Mouse (Mus musculus): ENCODE measurements around the gene Ppil2. TPM values are rescaled to one million over a fixed set of nuclear protein-coding genes. Genes with fewer than 3 reads are reported as not detected.
A peak's percentile ranks its signal among the peaks of the same experiment; 100 is the strongest.

Ppil2 gene
- polyA plus RNA-seq, 1 experiment from 2014 or later: 142 TPM

GRCm38 (mm10) chr16:17078101-17078500, 33.0 kb downstream of the Ppil2 start:
- H3K4me1 ChIP-seq (ENCODE audit: control insufficient read depth, insufficient read depth, low read length): no peaks in the 10 kb centered on the region

GRCm38 (mm10) chr16:17076869-17077268, 34.2 kb downstream of the Ppil2 start:
- Histone ChIP-seq H3K4me3 (ENCODE audit: low read length) (no peak overlapping the region), H3K36me3 (ENCODE audit: control insufficient read depth, insufficient read depth, low read length) (peaks cover 37% of the 10 kb centered on the region; the same call in 1 of the 2 replicates), H3K27ac (ENCODE audit: low read depth, low read length) (no peak overlapping the region), H3K27me3 (ENCODE audit: control insufficient read depth, insufficient read depth, low read length) (no peaks in the 10 kb centered on the region), H3K9ac (ENCODE audit: low read depth, low read length) (no peak overlapping the region), H3K4me1 (ENCODE audit: control insufficient read depth, insufficient read depth, low read length) (no peaks in the 10 kb centered on the region), H3K4me2 (replicated peaks; ENCODE audit: low read depth, low read length) (no peak overlapping the region), H3K9me3 (ENCODE audit: control insufficient read depth, low read length) (peaks cover 6% of the 10 kb centered on the region; the same call in 1 of the 2 replicates)
- ATAC-seq (ENCODE audit: low FRiP score, low TSS enrichment): no peak

More at GRCm38 (mm10) chr16:17078101-17078500, 33.0 kb downstream of the Ppil2 start:
- H3K9ac ChIP-seq (ENCODE audit: low read depth, low read length): no peak overlapping the region
- H3K9me3 ChIP-seq (ENCODE audit: control insufficient read depth, low read length): peaks cover 6% of the 10 kb centered on the region; the same call in 1 of the 2 replicates
- no peaks in the 10 kb centered on the region for H3K27me3 ChIP-seq (ENCODE audit: control insufficient read depth, insufficient read depth, low read length)
- H3K4me2 ChIP-seq (replicated peaks; ENCODE audit: low read depth, low read length): no peak overlapping the region
- H3K36me3 ChIP-seq (ENCODE audit: control insufficient read depth, insufficient read depth, low read length): peaks cover 49% of the 10 kb centered on the region; the same call in 1 of the 2 replicates
- no peak overlapping the region for H3K4me3 ChIP-seq (ENCODE audit: low read length)
- H3K27ac ChIP-seq (ENCODE audit: low read depth, low read length): no peak overlapping the region
- no peak for ATAC-seq (ENCODE audit: low FRiP score, low TSS enrichment)
- 91% methylated on average over 7 of the region's 7 CpGs for WGBS

DNA sequence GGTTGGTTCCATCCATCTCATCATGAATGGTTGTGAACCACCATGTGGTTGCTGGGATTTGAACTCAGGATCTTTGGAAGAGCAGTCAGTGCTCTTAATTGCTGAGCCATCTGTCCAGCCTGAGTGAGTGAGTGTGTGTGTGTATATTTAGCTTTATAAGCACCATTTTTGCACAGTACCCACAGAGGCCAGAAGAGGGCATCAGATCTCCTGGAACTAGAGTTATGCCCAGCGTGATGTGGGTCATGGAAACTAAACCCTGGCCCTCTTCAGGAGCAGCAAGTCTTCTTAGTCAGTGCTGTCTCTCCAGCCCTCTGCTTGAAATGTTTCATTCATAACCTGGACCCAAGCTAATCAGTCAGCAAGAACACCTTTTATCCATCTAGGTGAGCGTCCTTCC, 34.8 kb downstream of the Ppil2 start:
- 89% methylated on average over 2 of the region's 2 CpGs for WGBS
- ATAC-seq (ENCODE audit: low FRiP score, low TSS enrichment): no peak
- Histone ChIP-seq H3K4me1 (ENCODE audit: control insufficient read depth, insufficient read depth, low read length) (no peaks in the 10 kb centered on the region), H3K9me3 (ENCODE audit: control insufficient read depth, low read length) (peaks cover 6% of the 10 kb centered on the region; the same call in 1 of the 2 replicates), H3K36me3 (ENCODE audit: control insufficient read depth, insufficient read depth, low read length) (peaks cover 32% of the 10 kb centered on the region; the same call in 1 of the 2 replicates), H3K9ac (ENCODE audit: low read depth, low read length) (no peak overlapping the region), H3K4me2 (replicated peaks; ENCODE audit: low read depth, low read length) (no peak overlapping the region), H3K27ac (ENCODE audit: low read depth, low read length) (no peak overlapping the region), H3K27me3 (ENCODE audit: control insufficient read depth, insufficient read depth, low read length) (no peaks in the 10 kb centered on the region), H3K4me3 (ENCODE audit: low read length) (no peak overlapping the region)

GRCm38 (mm10) chr16:17073000-17073399, 38.1 kb downstream of the Ppil2 start:
- Histone ChIP-seq H3K27ac (ENCODE audit: low read depth, low read length) (no peak overlapping the region), H3K4me3 (ENCODE audit: low read length) (no peak overlapping the region), H3K4me2 (replicated peaks; ENCODE audit: low read depth, low read length) (no peak overlapping the region), H3K36me3 (ENCODE audit: control insufficient read depth, insufficient read depth, low read length) (peaks cover 19% of the 10 kb centered on the region; the same call in 1 of the 2 replicates), H3K4me1 (ENCODE audit: control insufficient read depth, insufficient read depth, low read length) (peaks cover 5% of the 10 kb centered on the region), H3K9ac (ENCODE audit: low read depth, low read length) (no peak overlapping the region), H3K27me3 (ENCODE audit: control insufficient read depth, insufficient read depth, low read length) (no peaks in the 10 kb centered on the region), H3K9me3 (ENCODE audit: control insufficient read depth, low read length) (peaks cover 6% of the 10 kb centered on the region; the same call in 1 of the 2 replicates)
- WGBS: 94% methylated on average over 7 of the region's 7 CpGs
- ATAC-seq (ENCODE audit: low FRiP score, low TSS enrichment): no peak

DNA sequence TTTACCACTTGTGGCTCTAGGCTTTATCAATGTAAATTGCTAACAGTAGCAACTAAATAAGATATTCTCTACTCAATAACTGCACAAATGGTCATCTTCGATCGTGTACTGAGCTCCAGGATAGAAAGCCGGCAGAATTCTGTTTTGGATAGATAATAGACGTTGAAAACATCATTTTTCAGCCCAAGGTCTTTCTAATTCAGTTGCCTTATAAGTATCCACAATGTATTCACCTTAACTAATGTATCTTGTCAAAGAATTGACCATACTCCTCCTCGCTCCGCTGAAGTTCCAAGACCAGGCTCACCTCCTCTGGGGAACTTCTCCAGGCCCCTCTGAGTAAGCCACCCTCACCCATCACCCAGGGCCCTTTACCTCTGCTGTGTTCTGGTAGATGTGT, 40.3 kb downstream of the Ppil2 start:
- no peaks in the 10 kb centered on the region for H3K27me3 ChIP-seq (ENCODE audit: control insufficient read depth, insufficient read depth, low read length)

GRCm38 (mm10) chr16:17069511-17070443, 41.3 kb downstream of the Ppil2 start, which contains the start of gene Ypel1:
Gene Ypel1, plus strand, starts transcription at chr16:17069696.
- Histone ChIP-seq H3K4me2 (replicated peaks; ENCODE audit: low read depth, low read length) (peak within 1 kb of the TSS; percentile 59), H3K27ac (ENCODE audit: low read depth, low read length) (peak within 1 kb of the TSS; percentile 89), H3K27me3 (ENCODE audit: control insufficient read depth, insufficient read depth, low read length) (no peaks in the 10 kb centered on the region), H3K4me3 (ENCODE audit: low read length) (peak within 1 kb of the TSS; percentile 81), H3K36me3 (ENCODE audit: control insufficient read depth, insufficient read depth, low read length) (peaks cover 2% of the 10 kb centered on the region; the same call in 1 of the 2 replicates), H3K4me1 (ENCODE audit: control insufficient read depth, insufficient read depth, low read length) (peaks cover 5% of the 10 kb centered on the region), H3K9ac (ENCODE audit: low read depth, low read length) (peak within 1 kb of the TSS; percentile 90), H3K9me3 (ENCODE audit: control insufficient read depth, low read length) (no peaks in the 10 kb centered on the region)
- peak; percentile 95 for ATAC-seq (ENCODE audit: low FRiP score, low TSS enrichment)
- under 1% methylated on average over 73 of the region's 76 CpGs for WGBS

More for the DNA sequence above, 40.3 kb downstream of the Ppil2 start:
- Histone ChIP-seq H3K27ac (ENCODE audit: low read depth, low read length) (no peak overlapping the region), H3K4me3 (ENCODE audit: low read length) (peak overlapping the region; percentile 81), H3K4me2 (replicated peaks; ENCODE audit: low read depth, low read length) (peak overlapping the region; percentile 59), H3K9ac (ENCODE audit: low read depth, low read length) (peak overlapping the region; percentile 90), H3K36me3 (ENCODE audit: control insufficient read depth, insufficient read depth, low read length) (peaks cover 12% of the 10 kb centered on the region; the same call in 1 of the 2 replicates), H3K4me1 (ENCODE audit: control insufficient read depth, insufficient read depth, low read length) (peaks cover 5% of the 10 kb centered on the region), H3K9me3 (ENCODE audit: control insufficient read depth, low read length) (peaks cover 1% of the 10 kb centered on the region; the same call in 1 of the 2 replicates)
- no peak for ATAC-seq (ENCODE audit: low FRiP score, low TSS enrichment)
- 43% methylated on average over 6 of the region's 6 CpGs for WGBS

GRCm38 (mm10) chr16:17067552-17067951, 43.5 kb downstream of the Ppil2 start:
- no peak overlapping the region for H3K27ac ChIP-seq (ENCODE audit: low read depth, low read length)
- 95% methylated on average over 2 of the region's 2 CpGs for WGBS
- H3K27me3 ChIP-seq (ENCODE audit: control insufficient read depth, insufficient read depth, low read length): no peaks in the 10 kb centered on the region
- no peak overlapping the region for H3K4me3 ChIP-seq (ENCODE audit: low read length)
- ATAC-seq (ENCODE audit: low FRiP score, low TSS enrichment): no peak
- no peak overlapping the region for H3K9ac ChIP-seq (ENCODE audit: low read depth, low read length)
- H3K36me3 ChIP-seq (ENCODE audit: control insufficient read depth, insufficient read depth, low read length): no peaks in the 10 kb centered on the region
- peaks cover 5% of the 10 kb centered on the region for H3K4me1 ChIP-seq (ENCODE audit: control insufficient read depth, insufficient read depth, low read length)
- no peaks in the 10 kb centered on the region for H3K9me3 ChIP-seq (ENCODE audit: control insufficient read depth, low read length)
- no peak overlapping the region for H3K4me2 ChIP-seq (replicated peaks; ENCODE audit: low read depth, low read length)

- Histone ChIP-seq H3K27ac (ENCODE audit: low read depth, low read length) (no peak overlapping the region), H3K4me3 (ENCODE audit: low read length) (no peak overlapping the region), H3K9ac (ENCODE audit: low read depth, low read length) (no peak overlapping the region), H3K27me3 (ENCODE audit: control insufficient read depth, insufficient read depth, low read length) (no peaks in the 10 kb centered on the region), H3K9me3 (ENCODE audit: control insufficient read depth, low read length) (no peaks in the 10 kb centered on the region), H3K36me3 (ENCODE audit: control insufficient read depth, insufficient read depth, low read length) (no peaks in the 10 kb centered on the region), H3K4me2 (replicated peaks; ENCODE audit: low read depth, low read length) (no peak overlapping the region), H3K4me1 (ENCODE audit: control insufficient read depth, insufficient read depth, low read length) (no peaks in the 10 kb centered on the region)
- 43% methylated on average over 1 of the region's 1 CpGs for WGBS
- no peak for ATAC-seq (ENCODE audit: low FRiP score, low TSS enrichment)
Observed at GRCm38 (mm10) chr16:17062338-17062737, 48.7 kb downstream of the Ppil2 start.

DNA sequence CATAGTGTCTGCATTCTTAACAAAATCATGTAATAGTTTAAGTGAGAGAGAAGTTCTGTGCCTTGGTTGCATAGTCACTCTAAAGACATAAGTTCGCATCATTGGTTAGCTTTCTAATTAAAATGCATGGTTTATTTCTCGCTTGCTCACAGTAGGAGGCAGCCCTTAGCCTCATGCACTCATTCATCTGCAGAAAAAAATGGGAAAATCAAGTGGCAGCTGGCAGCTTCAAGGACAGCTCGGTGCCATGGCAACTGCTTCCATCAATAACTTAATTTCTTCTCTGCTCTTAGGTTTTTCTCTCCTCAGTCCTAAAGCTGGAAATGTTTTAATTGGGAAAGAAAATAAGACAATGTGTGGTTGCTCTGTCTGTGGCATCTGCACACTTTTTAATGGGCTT, 55.5 kb downstream of the Ppil2 start:
- no peaks in the 10 kb centered on the region for H3K4me1 ChIP-seq (ENCODE audit: control insufficient read depth, insufficient read depth, low read length)
- ATAC-seq (ENCODE audit: low FRiP score, low TSS enrichment): no peak
- no peaks in the 10 kb centered on the region for H3K27me3 ChIP-seq (ENCODE audit: control insufficient read depth, insufficient read depth, low read length)
- no peak overlapping the region for H3K9ac ChIP-seq (ENCODE audit: low read depth, low read length)
- no peaks in the 10 kb centered on the region for H3K9me3 ChIP-seq (ENCODE audit: control insufficient read depth, low read length)
- no peaks in the 10 kb centered on the region for H3K36me3 ChIP-seq (ENCODE audit: control insufficient read depth, insufficient read depth, low read length)
- H3K4me2 ChIP-seq (replicated peaks; ENCODE audit: low read depth, low read length): no peak overlapping the region
- 77% methylated on average over 3 of the region's 3 CpGs for WGBS
- no peak overlapping the region for H3K27ac ChIP-seq (ENCODE audit: low read depth, low read length)
- no peak overlapping the region for H3K4me3 ChIP-seq (ENCODE audit: low read length)

Measured in kidney, embryonic 14.5 days (tissue).